Mouse (Mus musculus): ENCODE results near the gene Ubp1.

The Ubp1 gene

GRCm38 (mm10) chr9:113969399-113969798, 38.7 kb downstream of the Ubp1 start:
- in situ Hi-C loops (cut with MboI): no loop called here

- in situ Hi-C loops (cut with MboI): no loop called here
Observed at GRCm38 (mm10) chr9:113970041-113970440, 39.3 kb downstream of the Ubp1 start.

GRCm38 (mm10) chr9:113971615-113972014, 40.9 kb downstream of the Ubp1 start:
- in situ Hi-C loops (cut with MboI): no loop called here

- in situ Hi-C loops (cut with MboI): no loop called here
Observed at GRCm38 (mm10) chr9:113973857-113974256, 43.1 kb downstream of the Ubp1 start.

- in situ Hi-C loops (cut with MboI): no loop called here
Observed at GRCm38 (mm10) chr9:113974945-113975344, 44.2 kb downstream of the Ubp1 start.

- in situ Hi-C loops (cut with MboI): no loop called here
Observed at GRCm38 (mm10) chr9:113975442-113975841, 44.7 kb downstream of the Ubp1 start.

- in situ Hi-C loops (cut with MboI): no loop called here
Observed at GRCm38 (mm10) chr9:113976264-113976663, 45.5 kb downstream of the Ubp1 start.

GRCm38 (mm10) chr9:113977225-113977840, 46.6 kb downstream of the Ubp1 start:
- in situ Hi-C loops (cut with MboI): no loop called here

- in situ Hi-C loops (cut with MboI): no loop called here
Observed at GRCm38 (mm10) chr9:113978656-113979055, 47.9 kb downstream of the Ubp1 start.

GRCm38 (mm10) chr9:113979356-113979755, 48.6 kb downstream of the Ubp1 start:
- in situ Hi-C loops (cut with MboI): no loop called here

GRCm38 (mm10) chr9:113981099-113981880, 50.6 kb downstream of the Ubp1 start:
- in situ Hi-C loops (cut with MboI): no loop called here

- in situ Hi-C loops (cut with MboI): no loop called here
Observed at GRCm38 (mm10) chr9:113982451-113982850, 51.7 kb downstream of the Ubp1 start.

- in situ Hi-C loops (cut with MboI): no loop called here
Observed at GRCm38 (mm10) chr9:113982883-113983670, 52.3 kb downstream of the Ubp1 start.

GRCm38 (mm10) chr9:113984946-113985620, 54.3 kb downstream of the Ubp1 start:
- in situ Hi-C loops (cut with MboI): no loop called here

GRCm38 (mm10) chr9:113990547-113991248, 60.0 kb downstream of the Ubp1 start:
- in situ Hi-C loops (cut with MboI): no loop called here

- in situ Hi-C loops (cut with MboI): no loop called here
Observed at GRCm38 (mm10) chr9:113992810-113993209, 62.1 kb downstream of the Ubp1 start.

- in situ Hi-C loops (cut with MboI): no loop called here
Observed at GRCm38 (mm10) chr9:113998311-113998710, 67.6 kb downstream of the Ubp1 start.

- in situ Hi-C loops (cut with MboI): no loop called here
Observed at GRCm38 (mm10) chr9:114006801-114007200, 76.1 kb downstream of the Ubp1 start.

GRCm38 (mm10) chr9:114007850-114008350, 77.2 kb downstream of the Ubp1 start:
- in situ Hi-C loops (cut with MboI): no loop called here

GRCm38 (mm10) chr9:114009526-114009925, 78.8 kb downstream of the Ubp1 start:
- in situ Hi-C loops (cut with MboI): no loop called here

- in situ Hi-C loops (cut with MboI): no loop called here
Observed at GRCm38 (mm10) chr9:114011203-114011602, 80.5 kb downstream of the Ubp1 start.
